Mouse (Mus musculus): ENCODE results near the gene Pamr1. TPM values are rescaled to one million over a fixed set of nuclear protein-coding genes. Genes with fewer than 3 reads are reported as not detected.
A peak's percentile ranks its signal among the peaks of the same experiment; 100 is the strongest.

Pamr1 gene
- polyA plus RNA-seq (2014; fragmentation: Nextera tagmentation; extraction: Ambion mirVana): 3.7 and 4.1 TPM in 2 replicates

GRCm38 (mm10) chr2:102549611-102550266, at the start of gene Pamr1:
Gene Pamr1 (plus strand): TSS chr2:102550012.
- WGBS: 1% methylated on average over 26 of the region's 26 CpGs
- peak; percentile 58 for DNase-seq
- peak within 1 kb of the TSS; percentile 56; the same call in 1 of the 2 replicates for H3K9ac ChIP-seq (replicated peaks; ENCODE audit: low read length)

GRCm38 (mm10) chr2:102507633-102508032, 42.2 kb upstream of the Pamr1 start:
- H3K36me3 ChIP-seq (ENCODE audit: control insufficient read depth, insufficient read depth, low read length): no peaks in the 10 kb centered on the region
- no peaks in the 10 kb centered on the region for H3K27me3 ChIP-seq (ENCODE audit: control insufficient read depth, insufficient read depth, low read length)
- H3K4me1 ChIP-seq (ENCODE audit: control insufficient read depth, insufficient read depth, low read length): no peaks in the 10 kb centered on the region
- H3K9me3 ChIP-seq (ENCODE audit: control insufficient read depth, low read length): no peaks in the 10 kb centered on the region
- DNase-seq (no peak), ATAC-seq (ENCODE audit: low FRiP score, low TSS enrichment) (no peak)
- H3K4me2 ChIP-seq (ENCODE audit: low read length): no peak overlapping the region
- H3K27ac ChIP-seq (replicated peaks; ENCODE audit: low read depth, low read length): no peak overlapping the region
- H3K4me3 ChIP-seq (replicated peaks; ENCODE audit: low read depth, low read length): no peak overlapping the region
- WGBS: 68% methylated on average over 4 of the region's 4 CpGs
- no peak overlapping the region for H3K9ac ChIP-seq (replicated peaks; ENCODE audit: low read length)

More at GRCm38 (mm10) chr2:102549611-102550266, at the start of gene Pamr1:
- H3K4me1 ChIP-seq (ENCODE audit: control insufficient read depth, insufficient read depth, low read length): no peaks in the 10 kb centered on the region; the same call in 1 of the 2 replicates
- no peaks in the 10 kb centered on the region for H3K27me3 ChIP-seq (ENCODE audit: control insufficient read depth, insufficient read depth, low read length)
- H3K36me3 ChIP-seq (ENCODE audit: control insufficient read depth, insufficient read depth, low read length): no peaks in the 10 kb centered on the region
- H3K4me3 ChIP-seq (replicated peaks; ENCODE audit: low read depth, low read length): peak within 1 kb of the TSS; percentile 37
- ATAC-seq (ENCODE audit: low FRiP score, low TSS enrichment): peak; percentile 58; the same call in 1 of the 2 replicates
- peak within 1 kb of the TSS; percentile 71 for H3K4me2 ChIP-seq (ENCODE audit: low read length)
- H3K27ac ChIP-seq (replicated peaks; ENCODE audit: low read depth, low read length): no peak within 1 kb of the TSS
- no peaks in the 10 kb centered on the region for H3K9me3 ChIP-seq (ENCODE audit: control insufficient read depth, low read length)

GRCm38 (mm10) chr2:102508154-102508553, 41.7 kb upstream of the Pamr1 start:
- 78% methylated on average over 1 of the region's 1 CpGs for WGBS
- DNase-seq: no peak

GRCm38 (mm10) chr2:102519956-102520355, 29.9 kb upstream of the Pamr1 start:
- Histone ChIP-seq H3K27me3 (ENCODE audit: control insufficient read depth, insufficient read depth, low read length) (no peaks in the 10 kb centered on the region), H3K27ac (replicated peaks; ENCODE audit: low read depth, low read length) (no peak overlapping the region), H3K9ac (replicated peaks; ENCODE audit: low read length) (no peak overlapping the region), H3K4me1 (ENCODE audit: control insufficient read depth, insufficient read depth, low read length) (no peaks in the 10 kb centered on the region), H3K36me3 (ENCODE audit: control insufficient read depth, insufficient read depth, low read length) (no peaks in the 10 kb centered on the region), H3K4me2 (ENCODE audit: low read length) (no peak overlapping the region), H3K4me3 (replicated peaks; ENCODE audit: low read depth, low read length) (no peak overlapping the region), H3K9me3 (ENCODE audit: control insufficient read depth, low read length) (no peaks in the 10 kb centered on the region)
- DNase-seq (no peak), ATAC-seq (ENCODE audit: low FRiP score, low TSS enrichment) (no peak)

More at GRCm38 (mm10) chr2:102508154-102508553, 41.7 kb upstream of the Pamr1 start:
- Histone ChIP-seq H3K9ac (replicated peaks; ENCODE audit: low read length) (no peak overlapping the region), H3K27me3 (ENCODE audit: control insufficient read depth, insufficient read depth, low read length) (no peaks in the 10 kb centered on the region), H3K4me1 (ENCODE audit: control insufficient read depth, insufficient read depth, low read length) (no peaks in the 10 kb centered on the region), H3K36me3 (ENCODE audit: control insufficient read depth, insufficient read depth, low read length) (no peaks in the 10 kb centered on the region), H3K27ac (replicated peaks; ENCODE audit: low read depth, low read length) (no peak overlapping the region), H3K4me3 (replicated peaks; ENCODE audit: low read depth, low read length) (no peak overlapping the region), H3K4me2 (ENCODE audit: low read length) (no peak overlapping the region), H3K9me3 (ENCODE audit: control insufficient read depth, low read length) (0 out of 2 replicates have a peak, but pooled peaks cover 4% of the 10 kb centered on the region)
- no peak for ATAC-seq (ENCODE audit: low FRiP score, low TSS enrichment)

- ATAC-seq (ENCODE audit: low FRiP score, low TSS enrichment) (no peak), DNase-seq (no peak)
- no peaks in the 10 kb centered on the region for H3K27me3 ChIP-seq (ENCODE audit: control insufficient read depth, insufficient read depth, low read length)
- no peaks in the 10 kb centered on the region for H3K36me3 ChIP-seq (ENCODE audit: control insufficient read depth, insufficient read depth, low read length)
- no peak overlapping the region for H3K9ac ChIP-seq (replicated peaks; ENCODE audit: low read length)
- H3K9me3 ChIP-seq (ENCODE audit: control insufficient read depth, low read length): no peaks in the 10 kb centered on the region
- H3K4me1 ChIP-seq (ENCODE audit: control insufficient read depth, insufficient read depth, low read length): no peaks in the 10 kb centered on the region
- WGBS: 86% methylated on average over 4 of the region's 4 CpGs
- no peak overlapping the region for H3K27ac ChIP-seq (replicated peaks; ENCODE audit: low read depth, low read length)
- no peak overlapping the region for H3K4me3 ChIP-seq (replicated peaks; ENCODE audit: low read depth, low read length)
- H3K4me2 ChIP-seq (ENCODE audit: low read length): no peak overlapping the region
Observed at GRCm38 (mm10) chr2:102527563-102527962, 22.2 kb upstream of the Pamr1 start.

GRCm38 (mm10) chr2:102533437-102533836, 16.4 kb upstream of the Pamr1 start:
- 68% methylated on average over 4 of the region's 4 CpGs for WGBS
- DNase-seq (no peak), ATAC-seq (ENCODE audit: low FRiP score, low TSS enrichment) (no peak)
- H3K36me3 ChIP-seq (ENCODE audit: control insufficient read depth, insufficient read depth, low read length): no peaks in the 10 kb centered on the region
- no peak overlapping the region for H3K4me2 ChIP-seq (ENCODE audit: low read length)
- H3K27me3 ChIP-seq (ENCODE audit: control insufficient read depth, insufficient read depth, low read length): no peaks in the 10 kb centered on the region
- no peaks in the 10 kb centered on the region for H3K4me1 ChIP-seq (ENCODE audit: control insufficient read depth, insufficient read depth, low read length)
- no peak overlapping the region for H3K9ac ChIP-seq (replicated peaks; ENCODE audit: low read length)
- H3K27ac ChIP-seq (replicated peaks; ENCODE audit: low read depth, low read length): no peak overlapping the region
- no peak overlapping the region for H3K4me3 ChIP-seq (replicated peaks; ENCODE audit: low read depth, low read length)
- no peaks in the 10 kb centered on the region for H3K9me3 ChIP-seq (ENCODE audit: control insufficient read depth, low read length)

GRCm38 (mm10) chr2:102536766-102537165, 13.0 kb upstream of the Pamr1 start:
- no peaks in the 10 kb centered on the region for H3K36me3 ChIP-seq (ENCODE audit: control insufficient read depth, insufficient read depth, low read length)
- no peaks in the 10 kb centered on the region for H3K27me3 ChIP-seq (ENCODE audit: control insufficient read depth, insufficient read depth, low read length)
- ATAC-seq (ENCODE audit: low FRiP score, low TSS enrichment): no peak
- no peak overlapping the region for H3K27ac ChIP-seq (replicated peaks; ENCODE audit: low read depth, low read length)
- H3K9me3 ChIP-seq (ENCODE audit: control insufficient read depth, low read length): no peaks in the 10 kb centered on the region
- no peak for DNase-seq
- H3K4me2 ChIP-seq (ENCODE audit: low read length): no peak overlapping the region
- H3K9ac ChIP-seq (replicated peaks; ENCODE audit: low read length): no peak overlapping the region
- H3K4me1 ChIP-seq (ENCODE audit: control insufficient read depth, insufficient read depth, low read length): no peaks in the 10 kb centered on the region
- 73% methylated on average over 3 of the region's 3 CpGs for WGBS
- H3K4me3 ChIP-seq (replicated peaks; ENCODE audit: low read depth, low read length): no peak overlapping the region

- no peak for ATAC-seq (ENCODE audit: low FRiP score, low TSS enrichment)
- Histone ChIP-seq H3K36me3 (ENCODE audit: control insufficient read depth, insufficient read depth, low read length) (no peaks in the 10 kb centered on the region), H3K9ac (replicated peaks; ENCODE audit: low read length) (no peak overlapping the region), H3K27me3 (ENCODE audit: control insufficient read depth, insufficient read depth, low read length) (no peaks in the 10 kb centered on the region), H3K4me1 (ENCODE audit: control insufficient read depth, insufficient read depth, low read length) (no peaks in the 10 kb centered on the region), H3K27ac (replicated peaks; ENCODE audit: low read depth, low read length) (no peak overlapping the region), H3K9me3 (ENCODE audit: control insufficient read depth, low read length) (no peaks in the 10 kb centered on the region), H3K4me3 (replicated peaks; ENCODE audit: low read depth, low read length) (no peak overlapping the region), H3K4me2 (ENCODE audit: low read length) (no peak overlapping the region)
- WGBS: 65% methylated on average over 11 of the region's 11 CpGs
- no peak for DNase-seq
Observed at GRCm38 (mm10) chr2:102540438-102541230, 9.2 kb upstream of the Pamr1 start.

Measured in midbrain, embryonic 14.5 days (tissue).